ENCODE assay signal across 8 mouse cellular contexts in genomic region chr8:94532873-94533671, GRCm38 (mm10). TPM values are rescaled to one million over a fixed set of nuclear protein-coding genes. Genes with fewer than 3 reads are reported as not detected.
DNase-seq lines count a peak whose midpoint lies in the region; ATAC-seq and TF ChIP-seq lines count a peak whose summit lies in the region.

Gene Cpne2 (plus strand): TSS chr8:94532990.

- peaks cover 67% of the 10 kb centered on the region for H3K27me3 ChIP-seq in erythroblast, embryonic 14.5 days (ENCODE audit: control insufficient read depth)
- peaks cover 50% of the 10 kb centered on the region for H3K27me3 ChIP-seq in heart, embryonic 12.5 days (replicated peaks)
- H3K27me3 ChIP-seq in kidney, embryonic 15.5 days, result peaks cover 42% of the 10 kb centered on the region
- peaks cover 54% of the 10 kb centered on the region for H3K27me3 ChIP-seq in liver, embryonic 11.5 days (replicated peaks; ENCODE audit: control insufficient read depth, insufficient read depth, low read length)
- no peaks in the 10 kb centered on the region for H3K27me3 ChIP-seq in myocyte (ENCODE audit: control insufficient read depth, insufficient read depth, insufficient read length)
- H3K27me3 ChIP-seq in stomach, embryonic 14.5 days (ENCODE audit: control insufficient read depth, insufficient read depth, low read length), result peaks cover 6% of the 10 kb centered on the region; the same call in 1 of the 2 replicates

- H3K4me1 ChIP-seq in erythroblast, embryonic 14.5 days (ENCODE audit: control insufficient read depth), result no peaks in the 10 kb centered on the region
- H3K4me1 ChIP-seq in heart, embryonic 12.5 days (replicated peaks), result peaks cover 31% of the 10 kb centered on the region
- H3K4me1 ChIP-seq in kidney, embryonic 15.5 days, result peaks cover 35% of the 10 kb centered on the region
- no peaks in the 10 kb centered on the region; the same call in 1 of the 2 replicates for H3K4me1 ChIP-seq in liver, embryonic 11.5 days (replicated peaks; ENCODE audit: control insufficient read depth, insufficient read depth, low read length)
- no peaks in the 10 kb centered on the region for H3K4me1 ChIP-seq in stomach, embryonic 14.5 days (ENCODE audit: control insufficient read depth, insufficient read depth, low read length)

- peak within 1 kb of the TSS; percentile 28 for H3ac ChIP-seq in myocyte (ENCODE audit: control insufficient read depth, insufficient read length)

- peak within 1 kb of the TSS; percentile 49 for H3K4me3 ChIP-seq in erythroblast, embryonic 14.5 days (replicated peaks)
- peak within 1 kb of the TSS; percentile 72 for H3K4me3 ChIP-seq in heart, embryonic 12.5 days
- H3K4me3 ChIP-seq in kidney, embryonic 15.5 days (replicated peaks), result peak within 1 kb of the TSS; percentile 78
- peak within 1 kb of the TSS; percentile 64 for H3K4me3 ChIP-seq in liver, embryonic 11.5 days (ENCODE audit: low read depth, low read length)
- H3K4me3 ChIP-seq in myocyte, result peak within 1 kb of the TSS; percentile 14
- H3K4me3 ChIP-seq in stomach, embryonic 14.5 days (ENCODE audit: low read depth, low read length), result peak within 1 kb of the TSS; percentile 65

- H3K79me2 ChIP-seq in myocyte (ENCODE audit: control insufficient read depth, insufficient read depth), result no peaks in the 10 kb centered on the region

- no peak within 1 kb of the TSS for H3K27ac ChIP-seq in heart, embryonic 12.5 days (ENCODE audit: poor library complexity, severe bottlenecking)
- no peak within 1 kb of the TSS for H3K27ac ChIP-seq in kidney, embryonic 15.5 days
- no peak within 1 kb of the TSS; the same call in 1 of the 2 replicates for H3K27ac ChIP-seq in liver, embryonic 11.5 days (ENCODE audit: low read depth, low read length)
- H3K27ac ChIP-seq in stomach, embryonic 14.5 days (ENCODE audit: low read length), result no peak within 1 kb of the TSS

- no peaks in the 10 kb centered on the region; the same call in 1 of the 2 replicates for H3K9me3 ChIP-seq in erythroblast, embryonic 14.5 days (ENCODE audit: control insufficient read depth, low read length)
- no peaks in the 10 kb centered on the region for H3K9me3 ChIP-seq in heart, embryonic 12.5 days (replicated peaks)
- H3K9me3 ChIP-seq in kidney, embryonic 15.5 days (replicated peaks), result no peaks in the 10 kb centered on the region
- H3K9me3 ChIP-seq in liver, embryonic 11.5 days (ENCODE audit: control insufficient read depth, low read length), result no peaks in the 10 kb centered on the region
- no peaks in the 10 kb centered on the region for H3K9me3 ChIP-seq in stomach, embryonic 14.5 days (ENCODE audit: control insufficient read depth, low read depth, low read length)

- H3K9ac ChIP-seq in heart, embryonic 12.5 days, result peak within 1 kb of the TSS; percentile 78
- H3K9ac ChIP-seq in kidney, embryonic 15.5 days, result peak within 1 kb of the TSS; percentile 68
- peak within 1 kb of the TSS; percentile 59 for H3K9ac ChIP-seq in liver, embryonic 11.5 days (ENCODE audit: low read depth, low read length)
- peak within 1 kb of the TSS; percentile 58 for H3K9ac ChIP-seq in stomach, embryonic 14.5 days (replicated peaks; ENCODE audit: low read depth, low read length)

- ATAC-seq in heart, embryonic 12.5 days (ENCODE audit: insufficient number of reproducible peaks, low FRiP score), result peak; percentile 83
- peak; percentile 91 for ATAC-seq in kidney, embryonic 15.5 days (replicated peaks; ENCODE audit: low FRiP score)
- ATAC-seq in liver, embryonic 11.5 days (replicated peaks; ENCODE audit: low FRiP score), result peak; percentile 77
- peak; percentile 84 for ATAC-seq in stomach, embryonic 14.5 days (ENCODE audit: insufficient number of reproducible peaks, insufficient read depth, low FRiP score, low read depth)

- H3K4me2 ChIP-seq in heart, embryonic 12.5 days, result peak within 1 kb of the TSS; percentile 86
- H3K4me2 ChIP-seq in kidney, embryonic 15.5 days, result peak within 1 kb of the TSS; percentile 99
- peak within 1 kb of the TSS; percentile 84 for H3K4me2 ChIP-seq in liver, embryonic 11.5 days
- peak within 1 kb of the TSS; percentile 61 for H3K4me2 ChIP-seq in myocyte (ENCODE audit: low read depth)
- H3K4me2 ChIP-seq in stomach, embryonic 14.5 days (replicated peaks; ENCODE audit: low read depth, low read length), result peak within 1 kb of the TSS; percentile 96

- peak; percentile 66 for TF ChIP-seq POLR2A in myocyte (IDR thresholded peaks at IDR 0.05; ENCODE audit: insufficient read length, low read depth)

- peak; percentile 86 for DNase-seq in 3134 (ENCODE audit: extremely low read depth, insufficient read length, low spot score)
- DNase-seq in adrenal gland, adult (ENCODE audit: inconsistent age in 2 of 2, low spot score in 1 of 2), result peak; percentile 88 to 93
- peak; percentile 63 for DNase-seq in liver, embryonic 11.5 days (ENCODE audit: low spot score)

- no peaks in the 10 kb centered on the region for H3K36me3 ChIP-seq in erythroblast, embryonic 14.5 days (ENCODE audit: control insufficient read depth)
- no peaks in the 10 kb centered on the region for H3K36me3 ChIP-seq in heart, embryonic 12.5 days
- no peaks in the 10 kb centered on the region for H3K36me3 ChIP-seq in kidney, embryonic 15.5 days
- H3K36me3 ChIP-seq in liver, embryonic 11.5 days (ENCODE audit: control insufficient read depth, insufficient read depth, low read length), result no peaks in the 10 kb centered on the region
- H3K36me3 ChIP-seq in myocyte (ENCODE audit: control insufficient read depth, insufficient read depth), result no peaks in the 10 kb centered on the region
- H3K36me3 ChIP-seq in stomach, embryonic 14.5 days (ENCODE audit: control insufficient read depth, insufficient read depth, low read length), result no peaks in the 10 kb centered on the region

- whole genome bisulfite sequencing in heart, embryonic 12.5 days, result 1% methylated on average over 79 of the region's 81 CpGs
- WGBS in kidney, embryonic 15.5 days, result under 1% methylated on average over 77 of the region's 81 CpGs
- WGBS in liver, embryonic 11.5 days, result 1% methylated on average over 66 of the region's 81 CpGs
- under 1% methylated on average over 58 of the region's 81 CpGs for WGBS in stomach, embryonic 14.5 days

TF ChIP-seq in myocyte, 11 proteins besides CTCF, POLR2A, EP300 and RAD21:
- TF ChIP-seq REST (IDR thresholded peaks at IDR 0.05; ENCODE audit: insufficient read depth, insufficient read length), result no peak
- no peak for TF ChIP-seq USF1 (IDR thresholded peaks at IDR 0.05; ENCODE audit: low read depth)
- TF ChIP-seq TCF12 (IDR thresholded peaks at IDR 0.05; ENCODE audit: insufficient read depth, poor library complexity, severe bottlenecking), result no peak
- TF ChIP-seq TCF3 (IDR thresholded peaks at IDR 0.05; ENCODE audit: insufficient read length, low read depth), result no peak
- TF ChIP-seq MYOG (IDR thresholded peaks at IDR 0.05; ENCODE audit: control insufficient read depth in 1 of 3, insufficient read depth in 1 of 3, insufficient read length in 2 of 3, low read depth in 2 of 3), result no peak
- TF ChIP-seq SRF (IDR thresholded peaks at IDR 0.05; ENCODE audit: control insufficient read depth, insufficient read length, low read depth), result no peak
- no peak for TF ChIP-seq E2F4 (IDR thresholded peaks at IDR 0.05; ENCODE audit: insufficient read depth)
- no peak for TF ChIP-seq MAX (IDR thresholded peaks at IDR 0.05; ENCODE audit: low read depth)
- TF ChIP-seq MYOD1 (IDR thresholded peaks at IDR 0.05; ENCODE audit: control insufficient read depth in 1 of 3, insufficient read length in 2 of 3, low read depth in 2 of 3), result no peak
- TF ChIP-seq POLR2AphosphoS2 (IDR thresholded peaks at IDR 0.05; ENCODE audit: insufficient read length, low read depth), result no peak
- TF ChIP-seq CEBPB (IDR thresholded peaks at IDR 0.05; ENCODE audit: insufficient read depth, poor library complexity, severe bottlenecking), result no peak

RNA-seq across cellular contexts. Expression of gene Cpne2, which starts in this region (rescaled TPM):
- polyA plus RNA-seq in erythroblast, embryonic 14.5 days (2012), result 0.06 TPM in 1 of 2 replicates, not detected in the other
- polyA plus RNA-seq in heart, embryonic 12.5 days (2016; fragmentation: Nextera tagmentation; extraction: Ambion mirVana), result 7.0 and 7.7 TPM in 2 replicates
- 11.1 and 11.9 TPM in 2 replicates for polyA plus RNA-seq in kidney, embryonic 15.5 days (2015; fragmentation: Nextera tagmentation; extraction: Ambion mirVana)
- 7.8 and 8.4 TPM in 2 replicates for polyA plus RNA-seq in liver, embryonic 11.5 days (2014; fragmentation: Nextera tagmentation; extraction: Ambion mirVana)
- 20.4 TPM for polyA plus RNA-seq in myocyte (2012; fragmentation: generic; extraction: Trizol)
- 12.2 and 14.9 TPM in 2 replicates for polyA plus RNA-seq in stomach, embryonic 14.5 days (2014; fragmentation: Nextera tagmentation; extraction: Ambion mirVana)

Comparison
In these comparisons a context has a peak if more than half of its experiments do, and no peak if none do; other contexts are left out.
1. H3K4me3 ChIP-seq: peak in every context shown above with its lines; median percentile 78 in kidney, embryonic 15.5 days; 72 in heart, embryonic 12.5 days; 65 in stomach, embryonic 14.5 days; 64 in liver, embryonic 11.5 days; 49 in erythroblast, embryonic 14.5 days; 14 in myocyte.